In genomic region chr9:51379589-51379988, GRCm38 (mm10) we compare ENCODE assay signal across 30 mouse cellular contexts. TPM values are rescaled to one million over a fixed set of nuclear protein-coding genes. Genes with fewer than 3 reads are reported as not detected.
DNase-seq lines count a peak whose midpoint lies in the region; ATAC-seq and TF ChIP-seq lines count a peak whose summit lies in the region.
"Had no signal": no experiment of that assay in that cellular context is flagged by ENCODE, and none has a peak within 500 bp of the region (broad histone marks: within the 10 kb centered on the region; RNA-seq: fewer than 3 reads in every experiment).

No protein-coding gene starts in this region.

- H3K27ac ChIP-seq in heart, embryonic 11.5 days (ENCODE audit: low read depth, low read length), result no peak overlapping the region
- peak overlapping the region; percentile 29 for H3K27ac ChIP-seq in heart, embryonic 16.5 days (ENCODE audit: low read length)
- no peak overlapping the region for H3K27ac ChIP-seq in heart, embryonic 10.5 days
- H3K27ac ChIP-seq in lung, embryonic 14.5 days (ENCODE audit: low read depth), result no peak overlapping the region
- H3K27ac ChIP-seq: embryonic facial prominence, embryonic 13.5 days; embryonic facial prominence, embryonic 15.5 days; forebrain, embryonic 10.5 days; forebrain, embryonic 12.5 days had no signal

- no peaks in the 10 kb centered on the region for H3K36me3 ChIP-seq in heart, embryonic 11.5 days (ENCODE audit: control insufficient read depth, insufficient read depth, low read length)
- H3K36me3 ChIP-seq in heart, embryonic 16.5 days (ENCODE audit: control insufficient read depth, insufficient read depth), result no peaks in the 10 kb centered on the region
- no peaks in the 10 kb centered on the region for H3K36me3 ChIP-seq in heart, embryonic 10.5 days
- no peaks in the 10 kb centered on the region for H3K36me3 ChIP-seq in lung, embryonic 14.5 days (ENCODE audit: insufficient read depth)
- H3K36me3 ChIP-seq: embryonic facial prominence, embryonic 13.5 days; embryonic facial prominence, embryonic 15.5 days; forebrain, embryonic 10.5 days; forebrain, embryonic 12.5 days had no signal

- H3K27me3 ChIP-seq in heart, embryonic 11.5 days (ENCODE audit: control insufficient read depth, insufficient read depth, low read length), result no peaks in the 10 kb centered on the region
- no peaks in the 10 kb centered on the region for H3K27me3 ChIP-seq in heart, embryonic 16.5 days (ENCODE audit: control insufficient read depth, insufficient read depth, low read length)
- H3K27me3 ChIP-seq in heart, embryonic 10.5 days (ENCODE audit: insufficient read depth, poor library complexity, severe bottlenecking), result no peaks in the 10 kb centered on the region
- no peaks in the 10 kb centered on the region for H3K27me3 ChIP-seq in lung, embryonic 14.5 days (ENCODE audit: insufficient read depth, low read length)
- H3K27me3 ChIP-seq: embryonic facial prominence, embryonic 13.5 days; embryonic facial prominence, embryonic 15.5 days; forebrain, embryonic 12.5 days had no signal

- no peak for TF ChIP-seq CTCF in lung, embryonic 14.5 days (IDR thresholded peaks at IDR 0.05; ENCODE audit: low read depth)

- 59% methylated on average over 6 of the region's 6 CpGs for WGBS in heart, embryonic 11.5 days (ENCODE audit: insufficient replicate concordance)
- 26% methylated on average over 6 of the region's 6 CpGs for WGBS in heart, embryonic 16.5 days
- WGBS in heart, embryonic 10.5 days, result 61% methylated on average over 6 of the region's 6 CpGs
- WGBS in lung, embryonic 14.5 days, result 42% methylated on average over 6 of the region's 6 CpGs

- no peak overlapping the region for H3K9ac ChIP-seq in heart, embryonic 11.5 days (ENCODE audit: low read depth, low read length)
- H3K9ac ChIP-seq in heart, embryonic 16.5 days (ENCODE audit: low read length), result no peak overlapping the region
- H3K9ac ChIP-seq in lung, embryonic 14.5 days, result no peak overlapping the region
- H3K9ac ChIP-seq: embryonic facial prominence, embryonic 13.5 days; embryonic facial prominence, embryonic 15.5 days; forebrain, embryonic 12.5 days had no signal

- H3K4me3 ChIP-seq in heart, embryonic 11.5 days (ENCODE audit: low read depth, low read length), result no peak overlapping the region
- H3K4me3 ChIP-seq in heart, embryonic 16.5 days (ENCODE audit: low read length), result no peak overlapping the region
- H3K4me3 ChIP-seq in heart, embryonic 10.5 days, result no peak overlapping the region
- no peak overlapping the region for H3K4me3 ChIP-seq in lung, embryonic 14.5 days (ENCODE audit: low read depth, low read length)
- H3K4me3 ChIP-seq: embryonic facial prominence, embryonic 13.5 days; embryonic facial prominence, embryonic 15.5 days; erythroblast, embryonic 14.5 days; forebrain, embryonic 10.5 days; forebrain, embryonic 12.5 days had no signal

- no peak overlapping the region for H3K4me2 ChIP-seq in heart, embryonic 11.5 days
- no peak overlapping the region for H3K4me2 ChIP-seq in heart, embryonic 16.5 days (ENCODE audit: low read depth, low read length)
- H3K4me2 ChIP-seq in lung, embryonic 14.5 days, result no peak overlapping the region
- H3K4me2 ChIP-seq: embryonic facial prominence, embryonic 13.5 days; embryonic facial prominence, embryonic 15.5 days; forebrain, embryonic 12.5 days had no signal

- no peaks in the 10 kb centered on the region for H3K9me3 ChIP-seq in heart, embryonic 11.5 days (replicated peaks; ENCODE audit: control insufficient read depth, low read length)
- H3K9me3 ChIP-seq in heart, embryonic 16.5 days (replicated peaks; ENCODE audit: control insufficient read depth, low read length), result no peaks in the 10 kb centered on the region; the same call in 1 of the 2 replicates
- H3K9me3 ChIP-seq in heart, embryonic 10.5 days, result no peaks in the 10 kb centered on the region
- H3K9me3 ChIP-seq in lung, embryonic 14.5 days (ENCODE audit: low read depth, low read length), result no peaks in the 10 kb centered on the region
- H3K9me3 ChIP-seq: embryonic facial prominence, embryonic 13.5 days; embryonic facial prominence, embryonic 15.5 days; forebrain, embryonic 10.5 days; forebrain, embryonic 12.5 days had no signal

- intact Hi-C loops in heart, postnatal 10 days (cut with DNase I), result no loop called here
- intact Hi-C loops in heart, postnatal 36 days (cut with DNase I), result no loop called here

- peak; percentile 30 to 56 for DNase-seq in heart, adult 18-20 months
- DNase-seq in heart, embryonic 10.5 days (ENCODE audit: low spot score), result no peak
- peak; percentile 26 to 44 for DNase-seq in heart, postnatal 10 days
- no peak for DNase-seq in heart, postnatal 36 days
- peak; percentile 29 for DNase-seq in lung, embryonic 14.5 days
- DNase-seq in lung, postnatal 36 days, result no peak
- DNase-seq: adrenal gland, adult 2 months; adrenal gland, postnatal 10 days; adrenal gland, postnatal 25 days; cerebellum, adult 11 months; cerebellum, adult 18-20 months; cerebellum, adult 8-10 months; cerebellum, adult 9-11 months; cerebellum, postnatal 14 days; cerebellum, postnatal 36 days; embryo, embryonic 11 days had no signal

- no peak for ATAC-seq in heart, embryonic 11.5 days (replicated peaks; ENCODE audit: insufficient number of reproducible peaks, low FRiP score, low TSS enrichment)
- 0 out of 2 replicates have a peak, but pooled peaks have one; percentile 58 for ATAC-seq in heart, embryonic 16.5 days (replicated peaks; ENCODE audit: extremely low read depth, insufficient read depth, low FRiP score)
- no peak for ATAC-seq in lung, embryonic 14.5 days (ENCODE audit: insufficient read depth)
- ATAC-seq: forebrain, embryonic 14.5 days had no signal

- H3K4me1 ChIP-seq in heart, embryonic 11.5 days (ENCODE audit: control insufficient read depth, insufficient read depth, low read length), result no peaks in the 10 kb centered on the region
- peaks cover 6% of the 10 kb centered on the region for H3K4me1 ChIP-seq in heart, embryonic 16.5 days (ENCODE audit: control insufficient read depth, insufficient read depth, low read length)
- H3K4me1 ChIP-seq in heart, embryonic 10.5 days, result no peaks in the 10 kb centered on the region
- no peaks in the 10 kb centered on the region for H3K4me1 ChIP-seq in lung, embryonic 14.5 days (ENCODE audit: insufficient read depth)
- H3K4me1 ChIP-seq: embryonic facial prominence, embryonic 13.5 days; embryonic facial prominence, embryonic 15.5 days; forebrain, embryonic 10.5 days; forebrain, embryonic 12.5 days had no signal

RNA-seq across cellular contexts. Expression of gene 1810046K07Rik, which starts 50.9 kb away (rescaled TPM):
- total RNA-seq in heart, adult 18-20 months (2021), result not detected
- not detected in 2 replicates for polyA plus RNA-seq in heart, embryonic 11.5 days (2014; fragmentation: Nextera tagmentation; extraction: Ambion mirVana)
- 0.21 TPM in 1 of 2 replicates, not detected in the other for polyA plus RNA-seq in heart, embryonic 16.5 days (2015; fragmentation: Nextera tagmentation; extraction: Ambion mirVana)
- not detected in 2 replicates for polyA plus RNA-seq in heart, embryonic 10.5 days (2016; fragmentation: Nextera tagmentation; extraction: Ambion mirVana)
- not detected for total RNA-seq in heart, postnatal 10 days (2021)
- not detected for total RNA-seq in heart, postnatal 36 days (2021)
- not detected in 2 replicates for polyA plus RNA-seq in lung, embryonic 14.5 days (2014; fragmentation: Nextera tagmentation; extraction: Ambion mirVana)
- total RNA-seq: adrenal gland, adult 2 months; adrenal gland, postnatal 25 days; common myeloid progenitor, adult 5-6 weeks; ES-E14; MEL had no signal
- polyA plus RNA-seq: adrenal gland, adult 2 months; brain, embryonic 14.5 days; C2C12; embryonic facial prominence, embryonic 11.5 days; embryonic facial prominence, embryonic 13.5 days; forebrain, embryonic 10.5 days; forebrain, embryonic 12.5 days; forebrain, embryonic 14.5 days had no signal

Comparison
In these comparisons a context has a peak if more than half of its experiments do, and no peak if none do; other contexts are left out.
1. DNase-seq: peak in heart, adult 18-20 months (2 of 2), heart, postnatal 10 days (2 of 2) and lung, embryonic 14.5 days (single experiment); none in heart, embryonic 10.5 days (single experiment), heart, postnatal 36 days (0 of 2) and lung, postnatal 36 days (single experiment).